Mouse (Mus musculus) thymus, adult 18-20 months (tissue): ENCODE results near the gene Rwdd2b.

Experiments
- DNase-seq, 2 experiments: peaks; one replicate each; pipeline ENCODE4 v3.0.0; 2022; ENCODE audit warnings: mixed read lengths in 2 of 2

The Rwdd2b gene

DNA sequence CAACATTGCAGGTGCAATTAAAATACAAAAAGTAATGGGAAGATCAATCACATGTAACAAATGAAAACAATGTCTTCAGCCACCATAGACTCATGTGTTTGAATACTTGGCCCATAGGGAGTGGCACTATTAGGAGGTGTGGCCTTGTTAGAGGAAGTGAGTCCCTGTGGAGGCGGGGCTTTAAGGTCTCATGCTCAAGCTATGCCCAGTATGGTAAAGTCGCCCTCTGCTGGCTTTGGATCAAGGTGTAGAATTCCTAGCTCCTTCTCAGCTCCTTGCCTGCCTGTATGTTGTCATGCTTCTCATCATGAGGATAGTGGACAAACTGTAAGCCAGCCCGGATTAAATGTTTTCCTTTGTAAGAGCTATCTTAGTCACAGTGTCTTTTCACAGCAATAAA lies 35.4 kb downstream of the Rwdd2b start:
- DNase-seq = no peak

DNA sequence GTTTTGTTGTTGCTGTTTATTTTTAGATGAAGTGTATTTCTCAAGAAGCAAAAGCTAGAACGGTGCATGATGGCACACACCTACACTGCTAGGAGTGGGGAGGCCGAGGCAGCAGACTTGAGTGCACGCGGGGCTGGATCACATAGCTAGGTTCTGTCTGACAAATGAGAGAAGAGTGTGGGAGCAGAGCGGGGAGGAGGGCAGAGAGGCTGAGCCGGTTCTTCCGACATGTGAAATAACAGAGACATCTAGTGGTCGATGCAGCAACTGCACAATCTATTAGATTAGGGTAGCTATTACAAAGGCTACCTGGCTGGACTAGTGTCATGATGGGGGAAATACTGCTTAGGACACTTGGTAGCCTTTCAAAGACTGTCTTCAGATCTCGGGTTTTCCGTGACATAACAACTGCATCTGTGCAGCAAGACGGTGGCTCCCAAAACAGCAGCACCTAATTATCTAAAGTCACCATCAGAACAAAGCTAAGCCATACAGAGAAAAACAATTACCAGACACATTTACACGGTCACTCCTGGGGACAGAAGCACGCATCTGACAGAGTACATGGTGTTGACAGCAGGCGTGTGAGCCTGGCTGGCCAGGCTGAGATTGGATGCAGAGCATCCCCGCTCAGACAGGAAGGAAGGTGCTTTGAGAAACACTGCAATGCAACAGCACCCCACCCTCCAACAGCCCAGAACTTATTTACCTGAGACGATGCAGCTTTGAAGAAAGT lies 46.4 kb downstream of the Rwdd2b start:
- peak in 1 of 2 experiments; percentile 3 for DNase-seq

DNA sequence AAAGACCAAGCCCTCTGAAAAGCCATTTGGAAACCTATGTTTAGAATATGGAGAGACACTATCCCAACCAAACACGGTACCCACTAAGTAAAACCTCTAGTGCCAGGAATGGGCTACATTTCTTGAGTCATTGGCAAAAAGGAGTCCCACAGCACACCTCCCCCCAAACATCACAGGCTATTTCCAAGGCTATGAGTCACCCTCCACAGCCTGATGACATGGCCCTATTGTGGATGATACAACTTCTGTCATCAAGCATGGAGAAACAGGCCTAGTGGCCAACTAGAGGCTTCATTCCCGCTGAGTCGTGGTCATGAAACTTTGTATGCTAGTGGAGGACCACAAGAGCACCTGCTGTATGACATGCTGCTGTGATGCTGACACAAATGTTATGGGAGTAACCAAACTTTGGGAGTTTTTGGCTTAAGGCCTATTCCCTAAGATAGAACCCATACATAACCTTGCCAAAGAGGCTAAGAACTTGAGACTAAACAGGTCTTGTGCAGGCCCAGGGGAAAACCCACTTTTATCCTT lies 52.9 kb downstream of the Rwdd2b start:
- DNase-seq = no peak

DNA sequence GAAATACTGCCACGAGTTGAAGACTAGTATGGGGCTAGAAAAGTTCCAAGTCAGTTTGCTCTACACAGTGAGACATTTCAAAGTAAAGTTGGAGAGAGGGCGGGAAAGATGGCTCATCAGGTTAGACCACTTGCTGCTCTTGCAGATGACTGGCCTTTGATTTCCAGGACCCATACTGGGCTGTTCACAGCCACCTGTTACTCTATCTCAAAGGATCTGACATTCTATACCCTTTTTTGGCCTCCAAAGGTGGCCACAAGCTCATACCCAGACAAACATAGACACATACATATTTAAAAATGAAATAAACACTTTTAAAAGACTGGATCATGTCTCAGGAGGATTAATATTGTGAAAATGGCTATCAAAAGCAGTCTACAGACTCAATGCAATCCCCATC lies 56.0 kb downstream of the Rwdd2b start:
- DNase-seq = no peak
